ENCODE assay signal across 8 mouse cellular contexts in the genomic region with DNA sequence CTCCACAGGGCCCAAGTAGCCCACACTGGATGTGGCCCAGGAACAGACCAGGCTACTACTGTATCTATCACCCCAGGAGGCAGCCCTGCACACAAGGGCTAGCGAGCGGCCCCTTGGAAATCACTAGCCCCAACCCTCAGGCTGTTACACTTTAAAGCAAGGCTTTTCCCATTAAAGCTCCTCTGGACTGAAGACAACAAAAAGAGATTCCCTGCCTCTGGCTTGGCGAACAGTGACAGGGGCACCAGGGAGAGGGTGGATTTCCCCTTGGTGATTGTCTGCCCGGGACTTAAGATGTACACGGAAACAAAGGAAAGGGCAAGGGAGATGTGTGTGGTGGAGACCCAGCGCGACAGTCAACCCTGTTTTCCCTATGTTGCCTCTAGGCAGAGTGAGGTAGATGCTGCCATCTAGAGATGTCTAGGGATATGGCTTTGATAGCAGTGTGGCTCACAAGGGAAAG.
DNase-seq lines count a peak whose midpoint lies in the region; ATAC-seq lines count a peak whose summit lies in the region.

No protein-coding gene starts in this region.

- peak overlapping the region; percentile 29; the same call in 1 of the 2 replicates for H3K4me2 ChIP-seq in lung, embryonic 15.5 days
- peak overlapping the region; percentile 25; the same call in 1 of the 2 replicates for H3K4me2 ChIP-seq in embryonic facial prominence, embryonic 11.5 days (ENCODE audit: low read depth, low read length)
- peak overlapping the region; percentile 37 for H3K4me2 ChIP-seq in hindbrain, embryonic 15.5 days
- H3K4me2 ChIP-seq in limb, embryonic 13.5 days (replicated peaks), result peak overlapping the region; percentile 46
- no peak overlapping the region for H3K4me2 ChIP-seq in stomach, embryonic 14.5 days (replicated peaks; ENCODE audit: low read depth, low read length)

- DNase-seq in lung, postnatal 14 days, result no peak
- peak; percentile 68 for DNase-seq in embryonic facial prominence, embryonic 11.5 days (ENCODE audit: low spot score)
- no peak for DNase-seq in natural killer cell, adult 2 months (ENCODE audit: low spot score in 2 of 2)
- DNase-seq in testis, postnatal 14 days (ENCODE audit: low spot score), result no peak

- H3K27ac ChIP-seq in lung, embryonic 15.5 days, result no peak overlapping the region
- no peak overlapping the region for H3K27ac ChIP-seq in embryonic facial prominence, embryonic 11.5 days (replicated peaks; ENCODE audit: low read depth, low read length)
- H3K27ac ChIP-seq in hindbrain, embryonic 15.5 days (replicated peaks), result peak overlapping the region; percentile 32
- no peak overlapping the region for H3K27ac ChIP-seq in limb, embryonic 13.5 days
- no peak overlapping the region for H3K27ac ChIP-seq in stomach, embryonic 14.5 days (ENCODE audit: low read length)

- H3K36me3 ChIP-seq in lung, embryonic 15.5 days, result no peaks in the 10 kb centered on the region
- H3K36me3 ChIP-seq in embryonic facial prominence, embryonic 11.5 days (replicated peaks; ENCODE audit: control insufficient read depth, insufficient read depth, low read depth, low read length), result no peaks in the 10 kb centered on the region
- no peaks in the 10 kb centered on the region for H3K36me3 ChIP-seq in hindbrain, embryonic 15.5 days
- H3K36me3 ChIP-seq in limb, embryonic 13.5 days, result no peaks in the 10 kb centered on the region
- H3K36me3 ChIP-seq in stomach, embryonic 14.5 days (ENCODE audit: control insufficient read depth, insufficient read depth, low read length), result no peaks in the 10 kb centered on the region

- WGBS in lung, embryonic 15.5 days, result 22% methylated on average over 7 of the region's 7 CpGs
- WGBS in embryonic facial prominence, embryonic 11.5 days, result 6% methylated on average over 7 of the region's 7 CpGs
- WGBS in hindbrain, embryonic 15.5 days, result 7% methylated on average over 7 of the region's 7 CpGs
- 11% methylated on average over 7 of the region's 7 CpGs for WGBS in limb, embryonic 13.5 days
- WGBS in stomach, embryonic 14.5 days, result 26% methylated on average over 7 of the region's 7 CpGs

- H3K4me3 ChIP-seq in lung, embryonic 15.5 days, result no peak overlapping the region
- H3K4me3 ChIP-seq in embryonic facial prominence, embryonic 11.5 days (ENCODE audit: low read depth, low read length), result no peak overlapping the region
- no peak overlapping the region for H3K4me3 ChIP-seq in hindbrain, embryonic 15.5 days
- H3K4me3 ChIP-seq in limb, embryonic 13.5 days, result peak overlapping the region; percentile 10; the same call in 1 of the 2 replicates
- H3K4me3 ChIP-seq in stomach, embryonic 14.5 days (ENCODE audit: low read depth, low read length), result no peak overlapping the region

- H3K9me3 ChIP-seq in lung, embryonic 15.5 days, result no peaks in the 10 kb centered on the region
- no peaks in the 10 kb centered on the region for H3K9me3 ChIP-seq in embryonic facial prominence, embryonic 11.5 days (replicated peaks; ENCODE audit: control insufficient read depth, low read length)
- no peaks in the 10 kb centered on the region for H3K9me3 ChIP-seq in hindbrain, embryonic 15.5 days
- no peaks in the 10 kb centered on the region for H3K9me3 ChIP-seq in limb, embryonic 13.5 days
- no peaks in the 10 kb centered on the region for H3K9me3 ChIP-seq in stomach, embryonic 14.5 days (ENCODE audit: control insufficient read depth, low read depth, low read length)

- ATAC-seq in lung, embryonic 15.5 days (ENCODE audit: borderline replicate concordance, extremely low read depth, low FRiP score, low TSS enrichment), result peak; percentile 73; the same call in 1 of the 2 replicates
- ATAC-seq in embryonic facial prominence, embryonic 11.5 days (replicated peaks; ENCODE audit: insufficient number of reproducible peaks, low FRiP score, low TSS enrichment, low read depth), result peak; percentile 72; the same call in 1 of the 2 replicates
- peak; percentile 82 for ATAC-seq in hindbrain, embryonic 15.5 days (ENCODE audit: low FRiP score, low read depth)
- ATAC-seq in limb, embryonic 13.5 days (ENCODE audit: low FRiP score, low read depth), result peak; percentile 64; the same call in 1 of the 2 replicates
- ATAC-seq in stomach, embryonic 14.5 days (ENCODE audit: insufficient number of reproducible peaks, insufficient read depth, low FRiP score, low read depth), result peak; percentile 67; the same call in 1 of the 2 replicates

- H3K27me3 ChIP-seq in lung, embryonic 15.5 days, result no peaks in the 10 kb centered on the region
- no peaks in the 10 kb centered on the region for H3K27me3 ChIP-seq in embryonic facial prominence, embryonic 11.5 days (ENCODE audit: control insufficient read depth, insufficient read depth, low read length)
- H3K27me3 ChIP-seq in hindbrain, embryonic 15.5 days, result no peaks in the 10 kb centered on the region
- peaks cover 9% of the 10 kb centered on the region for H3K27me3 ChIP-seq in limb, embryonic 13.5 days
- no peaks in the 10 kb centered on the region for H3K27me3 ChIP-seq in stomach, embryonic 14.5 days (ENCODE audit: control insufficient read depth, insufficient read depth, low read length)

- H3K4me1 ChIP-seq in lung, embryonic 15.5 days, result peaks cover 9% of the 10 kb centered on the region; the same call in 1 of the 2 replicates
- no peaks in the 10 kb centered on the region for H3K4me1 ChIP-seq in embryonic facial prominence, embryonic 11.5 days (ENCODE audit: control insufficient read depth, insufficient read depth, low read length)
- peaks cover 18% of the 10 kb centered on the region for H3K4me1 ChIP-seq in hindbrain, embryonic 15.5 days (replicated peaks)
- peaks cover 15% of the 10 kb centered on the region for H3K4me1 ChIP-seq in limb, embryonic 13.5 days
- peaks cover 3% of the 10 kb centered on the region; the same call in 1 of the 2 replicates for H3K4me1 ChIP-seq in stomach, embryonic 14.5 days (ENCODE audit: control insufficient read depth, insufficient read depth, low read length)

- no peak overlapping the region for H3K9ac ChIP-seq in lung, embryonic 15.5 days
- peak overlapping the region; percentile 22; the same call in 1 of the 2 replicates for H3K9ac ChIP-seq in embryonic facial prominence, embryonic 11.5 days (replicated peaks; ENCODE audit: low read length)
- no peak overlapping the region for H3K9ac ChIP-seq in hindbrain, embryonic 15.5 days
- no peak overlapping the region; the same call in 1 of the 2 replicates for H3K9ac ChIP-seq in limb, embryonic 13.5 days
- no peak overlapping the region for H3K9ac ChIP-seq in stomach, embryonic 14.5 days (replicated peaks; ENCODE audit: low read depth, low read length)
